Mouse (Mus musculus) myocyte (in vitro differentiated cells): Measurements from ENCODE around the gene Pkn1.

Experiments
- E2F4 ChIP-seq: IDR thresholded peaks from one replicate; pipeline ENCODE4 v1.6.1; 2011; ENCODE audit warnings: mild to moderate bottlenecking, control low read depth, moderate library complexity; ENCODE audit not compliant: insufficient read depth
- USF1 ChIP-seq: IDR thresholded peaks from one replicate; pipeline ENCODE4 v1.6.1; 2011; ENCODE audit warnings: low read depth, mild to moderate bottlenecking, control low read depth, moderate library complexity

- TF ChIP-seq USF1 (no peak), E2F4 (no peak)
Measured at GRCm38 (mm10) chr8:83647511-83647910, 51.5 kb downstream of the Pkn1 start.
